Mouse (Mus musculus): ENCODE measurements around the gene Hebp1. TPM values are rescaled to one million over a fixed set of nuclear protein-coding genes. Genes with fewer than 3 reads are reported as not detected.

Hebp1 gene
- total and polyA plus RNA-seq, 2 experiments = 317 to 334 TPM

DNA sequence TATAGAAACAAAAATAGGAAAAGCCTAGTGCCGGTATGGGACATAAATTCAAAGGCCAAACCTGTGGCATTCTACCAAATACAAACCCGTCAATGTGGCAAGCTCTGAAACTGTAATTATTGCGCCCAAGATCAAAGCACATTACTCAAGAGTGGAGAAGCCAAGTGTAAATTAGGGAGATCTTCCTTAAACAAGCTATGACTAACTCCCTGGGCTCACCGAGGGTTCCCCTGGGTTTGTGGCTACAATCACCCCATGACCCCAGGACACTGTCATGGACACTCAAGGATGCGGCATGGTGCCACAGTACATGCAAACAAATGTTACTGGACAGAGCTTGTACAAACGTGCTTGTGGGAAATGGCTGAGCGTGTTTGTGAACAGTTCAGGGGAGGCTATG, 64.7 kb downstream of the Hebp1 start:
- TF ChIP-seq CTCF (IDR thresholded peaks at IDR 0.05; ENCODE audit: low read depth, low read length) (no peak), POLR2A (IDR thresholded peaks at IDR 0.05; ENCODE audit: extremely low read depth, insufficient read depth, low read length) (no peak)
- no peaks in the 10 kb centered on the region for H3K4me1 ChIP-seq (ENCODE audit: control insufficient read depth, insufficient read depth, low read length)
- no peaks in the 10 kb centered on the region for H3K79me2 ChIP-seq (ENCODE audit: control insufficient read depth, insufficient read depth, low read length)
- 65% methylated on average over 7 of the region's 7 CpGs for WGBS
- H3K9ac ChIP-seq (ENCODE audit: low read depth, low read length) = no peak overlapping the region
- H3K36me3 ChIP-seq (ENCODE audit: control insufficient read depth, insufficient read depth, low read length) = peaks cover 17% of the 10 kb centered on the region
- no peaks in the 10 kb centered on the region for H3K27me3 ChIP-seq (ENCODE audit: control insufficient read depth, insufficient read depth, low read length)
- H3K27ac ChIP-seq (replicated peaks; ENCODE audit: insufficient read depth, low read depth, low read length) = no peak overlapping the region
- no peak overlapping the region for H3K4me3 ChIP-seq (ENCODE audit: insufficient read depth, low read depth, low read length)
- DNase-seq (ENCODE audit: extremely low read depth, low read depth, low spot score) = no peak

DNA sequence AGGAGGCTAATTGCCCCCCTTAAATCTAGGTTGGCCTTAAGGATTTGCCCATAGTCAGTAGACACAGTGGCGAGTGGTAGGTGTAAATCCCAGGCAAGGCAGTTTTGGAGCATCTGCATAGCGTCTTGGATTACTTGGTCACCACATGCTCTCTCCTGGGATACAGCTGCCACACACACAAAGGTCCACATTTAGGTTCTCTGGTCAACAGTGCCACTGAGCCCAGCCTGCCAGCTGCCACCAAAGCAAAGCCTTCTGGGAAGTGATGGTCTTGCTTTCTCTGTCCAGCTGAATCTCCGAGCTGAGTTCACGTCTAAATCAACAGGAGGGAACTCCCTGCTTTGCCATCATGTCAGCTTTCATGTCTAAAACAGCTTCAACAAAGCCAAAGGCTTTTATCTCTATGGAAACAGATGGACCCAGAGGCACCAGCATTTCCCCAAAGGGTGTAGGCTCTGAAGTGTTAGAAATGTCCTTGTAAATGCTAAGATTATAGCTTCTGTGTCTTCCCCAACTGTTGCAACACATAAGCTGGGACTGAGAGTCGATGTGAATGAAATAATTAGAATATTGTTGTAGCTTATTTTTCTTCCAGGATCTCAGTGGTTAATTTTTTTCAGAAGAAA, 73.0 kb downstream of the Hebp1 start:
- Histone ChIP-seq H3K36me3 (ENCODE audit: control insufficient read depth, insufficient read depth, low read length) (no peaks in the 10 kb centered on the region), H3K4me1 (ENCODE audit: control insufficient read depth, insufficient read depth, low read length) (no peaks in the 10 kb centered on the region), H3K4me3 (ENCODE audit: insufficient read depth, low read depth, low read length) (no peak overlapping the region), H3K27me3 (ENCODE audit: control insufficient read depth, insufficient read depth, low read length) (no peaks in the 10 kb centered on the region), H3K79me2 (ENCODE audit: control insufficient read depth, insufficient read depth, low read length) (no peaks in the 10 kb centered on the region), H3K27ac (replicated peaks; ENCODE audit: insufficient read depth, low read depth, low read length) (no peak overlapping the region), H3K9ac (ENCODE audit: low read depth, low read length) (no peak overlapping the region)
- TF ChIP-seq CTCF (IDR thresholded peaks at IDR 0.05; ENCODE audit: low read depth, low read length) = no peak
- TF ChIP-seq POLR2A (IDR thresholded peaks at IDR 0.05; ENCODE audit: extremely low read depth, insufficient read depth, low read length) = no peak
- 63% methylated on average over 5 of the region's 5 CpGs for WGBS
- no peak for DNase-seq (ENCODE audit: extremely low read depth, low read depth, low spot score)

DNA sequence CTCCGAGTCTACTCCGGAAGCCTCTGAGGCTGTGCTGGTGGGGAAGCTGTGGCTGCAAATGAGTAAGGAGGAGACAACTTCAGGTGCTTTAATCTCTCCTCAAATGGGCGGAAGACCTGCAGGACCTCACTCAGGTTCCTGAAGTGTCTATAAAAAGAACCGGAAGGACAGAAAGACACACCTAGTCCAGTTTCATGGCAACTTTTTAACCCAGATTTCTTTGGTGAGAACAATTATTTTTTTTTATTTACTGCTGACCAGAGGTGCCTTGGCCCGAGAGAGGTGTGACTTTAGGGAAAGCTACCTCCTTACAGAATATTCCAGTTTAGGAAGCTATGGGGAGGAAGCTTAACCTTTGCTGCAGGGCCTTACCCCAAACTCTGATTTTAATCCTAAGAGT, 79.6 kb downstream of the Hebp1 start, which contains the start of gene Gprc5d:
Gene Gprc5d (minus strand): TSS at position 101 of the 400 bp plus-strand sequence.
- H3K36me3 ChIP-seq (ENCODE audit: control insufficient read depth, insufficient read depth, low read length) = no peaks in the 10 kb centered on the region
- no peaks in the 10 kb centered on the region for H3K4me1 ChIP-seq (ENCODE audit: control insufficient read depth, insufficient read depth, low read length)
- no peak within 1 kb of the TSS for H3K4me3 ChIP-seq (ENCODE audit: insufficient read depth, low read depth, low read length)
- DNase-seq (ENCODE audit: extremely low read depth, low read depth, low spot score) = no peak
- no peaks in the 10 kb centered on the region for H3K27me3 ChIP-seq (ENCODE audit: control insufficient read depth, insufficient read depth, low read length)
- H3K9ac ChIP-seq (ENCODE audit: low read depth, low read length) = no peak within 1 kb of the TSS
- TF ChIP-seq POLR2A (IDR thresholded peaks at IDR 0.05; ENCODE audit: extremely low read depth, insufficient read depth, low read length) (no peak), CTCF (IDR thresholded peaks at IDR 0.05; ENCODE audit: low read depth, low read length) (no peak)
- 94% methylated on average over 5 of the region's 5 CpGs for WGBS
- H3K27ac ChIP-seq (replicated peaks; ENCODE audit: insufficient read depth, low read depth, low read length) = no peak within 1 kb of the TSS
- H3K79me2 ChIP-seq (ENCODE audit: control insufficient read depth, insufficient read depth, low read length) = no peaks in the 10 kb centered on the region

DNA sequence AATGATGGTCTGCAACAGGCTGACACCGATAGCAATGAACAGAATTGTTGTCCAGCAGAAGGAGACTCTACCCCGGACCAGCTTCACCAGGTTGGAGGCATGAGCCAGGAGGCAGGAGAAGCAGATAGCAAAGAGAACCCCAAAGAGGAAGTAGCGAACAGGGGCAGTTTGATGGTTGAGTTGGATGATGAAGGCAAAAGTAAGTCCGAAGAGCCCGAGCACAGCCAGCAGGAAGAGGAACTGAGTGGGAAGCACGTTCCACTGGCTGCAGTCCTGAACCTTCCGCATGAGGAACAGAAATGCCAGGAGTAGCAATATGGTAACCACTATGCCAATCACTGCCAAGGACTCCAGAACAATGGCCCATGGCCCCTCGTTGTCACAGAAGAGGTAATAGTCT, 81.3 kb downstream of the Hebp1 start:
- DNase-seq (ENCODE audit: extremely low read depth, low read depth, low spot score) = no peak
- Histone ChIP-seq H3K36me3 (ENCODE audit: control insufficient read depth, insufficient read depth, low read length) (no peaks in the 10 kb centered on the region), H3K4me1 (ENCODE audit: control insufficient read depth, insufficient read depth, low read length) (no peaks in the 10 kb centered on the region), H3K79me2 (ENCODE audit: control insufficient read depth, insufficient read depth, low read length) (no peaks in the 10 kb centered on the region), H3K9ac (ENCODE audit: low read depth, low read length) (no peak overlapping the region), H3K4me3 (ENCODE audit: insufficient read depth, low read depth, low read length) (no peak overlapping the region), H3K27ac (replicated peaks; ENCODE audit: insufficient read depth, low read depth, low read length) (no peak overlapping the region), H3K27me3 (ENCODE audit: control insufficient read depth, insufficient read depth, low read length) (no peaks in the 10 kb centered on the region)
- WGBS = 89% methylated on average over 8 of the region's 8 CpGs
- no peak for TF ChIP-seq POLR2A (IDR thresholded peaks at IDR 0.05; ENCODE audit: extremely low read depth, insufficient read depth, low read length)
- no peak for TF ChIP-seq CTCF (IDR thresholded peaks at IDR 0.05; ENCODE audit: low read depth, low read length)

DNA sequence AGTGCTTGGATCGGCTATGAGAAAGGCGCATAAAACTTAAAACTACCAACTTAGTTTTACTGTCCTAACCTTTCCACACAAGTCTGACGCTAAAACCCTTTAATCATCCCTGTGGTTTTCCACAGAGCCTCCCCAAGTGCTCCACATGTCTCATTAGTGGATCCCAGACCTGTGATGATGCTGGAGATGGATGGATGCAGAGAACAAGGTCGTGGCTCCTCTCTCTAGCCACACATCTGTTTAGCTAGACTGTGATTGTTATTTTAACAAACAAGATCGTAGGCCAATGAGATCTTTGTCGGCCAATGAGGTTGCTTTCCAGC, 84.7 kb downstream of the Hebp1 start:
- no peak overlapping the region for H3K9ac ChIP-seq (ENCODE audit: low read depth, low read length)
- 40% methylated on average over 6 of the region's 6 CpGs for WGBS
- no peaks in the 10 kb centered on the region for H3K27me3 ChIP-seq (ENCODE audit: control insufficient read depth, insufficient read depth, low read length)
- no peak overlapping the region for H3K4me3 ChIP-seq (ENCODE audit: insufficient read depth, low read depth, low read length)
- no peak for DNase-seq (ENCODE audit: extremely low read depth, low read depth, low spot score)
- no peak for TF ChIP-seq CTCF (IDR thresholded peaks at IDR 0.05; ENCODE audit: low read depth, low read length)
- no peak for TF ChIP-seq POLR2A (IDR thresholded peaks at IDR 0.05; ENCODE audit: extremely low read depth, insufficient read depth, low read length)
- no peaks in the 10 kb centered on the region for H3K36me3 ChIP-seq (ENCODE audit: control insufficient read depth, insufficient read depth, low read length)
- H3K27ac ChIP-seq (replicated peaks; ENCODE audit: insufficient read depth, low read depth, low read length) = no peak overlapping the region
- H3K4me1 ChIP-seq (ENCODE audit: control insufficient read depth, insufficient read depth, low read length) = no peaks in the 10 kb centered on the region
- H3K79me2 ChIP-seq (ENCODE audit: control insufficient read depth, insufficient read depth, low read length) = no peaks in the 10 kb centered on the region

DNA sequence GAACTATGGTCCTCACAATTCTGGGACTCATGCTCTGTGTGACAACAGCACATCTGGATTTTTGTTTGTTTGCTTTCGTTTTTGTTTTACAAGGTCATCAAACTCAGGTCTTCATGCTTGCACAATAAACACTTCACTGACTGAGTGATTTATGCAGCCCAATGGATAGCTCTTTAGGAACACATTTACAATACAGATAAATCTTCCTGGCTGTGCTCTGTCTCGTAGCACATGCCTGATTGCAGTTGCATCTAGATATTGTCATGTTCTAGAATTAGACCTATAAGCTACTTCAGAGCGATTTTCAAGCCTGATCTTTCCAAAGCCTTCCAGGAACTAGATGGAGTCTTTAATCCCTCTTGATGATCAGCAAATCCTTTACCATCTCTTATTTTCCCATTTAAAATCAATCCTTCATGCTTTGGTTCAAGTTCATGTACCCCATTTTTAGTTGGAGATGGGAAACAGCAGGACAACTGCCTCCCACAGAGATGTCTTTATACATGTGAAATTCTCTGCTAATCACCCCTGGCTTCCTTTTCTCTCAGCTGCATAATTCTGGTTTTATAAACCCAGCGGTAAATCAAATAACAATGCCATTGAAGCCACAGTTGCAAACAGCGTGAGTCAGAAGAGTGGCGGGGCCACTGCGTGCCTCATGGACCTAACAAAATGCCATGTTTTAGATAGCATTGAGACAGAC, 85.3 kb downstream of the Hebp1 start:
- TF ChIP-seq POLR2A (IDR thresholded peaks at IDR 0.05; ENCODE audit: extremely low read depth, insufficient read depth, low read length) = no peak
- no peak for TF ChIP-seq CTCF (IDR thresholded peaks at IDR 0.05; ENCODE audit: low read depth, low read length)
- Histone ChIP-seq H3K27ac (replicated peaks; ENCODE audit: insufficient read depth, low read depth, low read length) (no peak overlapping the region), H3K79me2 (ENCODE audit: control insufficient read depth, insufficient read depth, low read length) (no peaks in the 10 kb centered on the region), H3K27me3 (ENCODE audit: control insufficient read depth, insufficient read depth, low read length) (no peaks in the 10 kb centered on the region), H3K4me1 (ENCODE audit: control insufficient read depth, insufficient read depth, low read length) (no peaks in the 10 kb centered on the region), H3K36me3 (ENCODE audit: control insufficient read depth, insufficient read depth, low read length) (no peaks in the 10 kb centered on the region), H3K4me3 (ENCODE audit: insufficient read depth, low read depth, low read length) (no peak overlapping the region), H3K9ac (ENCODE audit: low read depth, low read length) (no peak overlapping the region)
- no peak for DNase-seq (ENCODE audit: extremely low read depth, low read depth, low spot score)
- WGBS = 39% methylated on average over 7 of the region's 7 CpGs
